Mouse (Mus musculus) stomach, embryonic 14.5 days (tissue): ENCODE measurements around the gene Plk5. TPM values are rescaled to one million over a fixed set of nuclear protein-coding genes. Genes with fewer than 3 reads are reported as not detected.
A peak's percentile ranks its signal among the peaks of the same experiment; 100 is the strongest.

Experiments used
- ATAC-seq: fragments of 200-750 bp; cut with Nextera tagmentation; 2 replicates; pipeline ENCODE4 v1.8.0; 2017; ENCODE audit warnings: low read depth, moderate TSS enrichment; ENCODE audit not compliant: insufficient number of reproducible peaks, insufficient read depth, low FRiP score
- H3K27ac ChIP-seq: fragments of 300-500 bp; sonication (generic); 2 replicates; pipeline ENCODE4 v1.5.1; 2014; ENCODE audit warnings: mild to moderate bottlenecking, low read length, moderate library complexity, mixed read lengths
- H3K27me3 ChIP-seq: fragments of 300-500 bp; sonication (generic); 2 replicates; pipeline ENCODE4 v1.6.1; 2014; ENCODE audit warnings: low read length, control low read depth, mixed read lengths; ENCODE audit not compliant: control insufficient read depth, insufficient read depth
- H3K36me3 ChIP-seq: fragments of 300-500 bp; sonication (generic); 2 replicates; pipeline ENCODE4 v1.6.1; 2014; ENCODE audit warnings: mild to moderate bottlenecking, control low read depth, low read length, moderate library complexity, mixed read lengths; ENCODE audit not compliant: control insufficient read depth, insufficient read depth
- H3K4me1 ChIP-seq: fragments of 300-500 bp; sonication (generic); 2 replicates; pipeline ENCODE4 v1.6.1; 2014; ENCODE audit warnings: low read length, control low read depth, mixed read lengths; ENCODE audit not compliant: control insufficient read depth, insufficient read depth
- H3K4me2 ChIP-seq: fragments of 300-500 bp; sonication (generic); replicated peaks from 2 replicates; pipeline ENCODE4 v1.6.1; 2014; ENCODE audit warnings: low read depth, low read length, control low read depth
- H3K4me3 ChIP-seq: fragments of 300-500 bp; sonication (generic); 2 replicates; pipeline ENCODE4 v1.5.1; 2014; ENCODE audit warnings: low read depth, low read length, control low read depth
- H3K9ac ChIP-seq: fragments of 300-500 bp; sonication (generic); replicated peaks from 2 replicates; pipeline ENCODE4 v1.6.1; 2014; ENCODE audit warnings: low read depth, mild to moderate bottlenecking, control low read depth, low read length, moderate library complexity, mixed read lengths
- H3K9me3 ChIP-seq: fragments of 300-500 bp; sonication (generic); 2 replicates; pipeline ENCODE4 v1.6.1; 2016; ENCODE audit warnings: low read depth, low read length, control low read depth; ENCODE audit not compliant: control insufficient read depth
- WGBS: fragments of 180-500 bp; shearing (Covaris S2); extraction: QIAGEN DNeasy Blood & Tissue Kit; methylation state at CpG from one replicate; pipeline ENCODE4 v1.1.7; 2014; 5-methylcytosine and 5-hydroxymethylcytosine counted together
- polyA plus RNA-seq: library from polyadenylated mRNA; unstranded; fragments of >200 nt; fragmentation: Nextera tagmentation; extraction: Ambion mirVana; gene quantifications from 2 replicates; pipeline ENCODE4 v1.2.1, GENCODE M21; 2014

Gene Plk5
- polyA plus RNA-seq, 1 experiment from 2014 or later = 0.30 TPM

DNA sequence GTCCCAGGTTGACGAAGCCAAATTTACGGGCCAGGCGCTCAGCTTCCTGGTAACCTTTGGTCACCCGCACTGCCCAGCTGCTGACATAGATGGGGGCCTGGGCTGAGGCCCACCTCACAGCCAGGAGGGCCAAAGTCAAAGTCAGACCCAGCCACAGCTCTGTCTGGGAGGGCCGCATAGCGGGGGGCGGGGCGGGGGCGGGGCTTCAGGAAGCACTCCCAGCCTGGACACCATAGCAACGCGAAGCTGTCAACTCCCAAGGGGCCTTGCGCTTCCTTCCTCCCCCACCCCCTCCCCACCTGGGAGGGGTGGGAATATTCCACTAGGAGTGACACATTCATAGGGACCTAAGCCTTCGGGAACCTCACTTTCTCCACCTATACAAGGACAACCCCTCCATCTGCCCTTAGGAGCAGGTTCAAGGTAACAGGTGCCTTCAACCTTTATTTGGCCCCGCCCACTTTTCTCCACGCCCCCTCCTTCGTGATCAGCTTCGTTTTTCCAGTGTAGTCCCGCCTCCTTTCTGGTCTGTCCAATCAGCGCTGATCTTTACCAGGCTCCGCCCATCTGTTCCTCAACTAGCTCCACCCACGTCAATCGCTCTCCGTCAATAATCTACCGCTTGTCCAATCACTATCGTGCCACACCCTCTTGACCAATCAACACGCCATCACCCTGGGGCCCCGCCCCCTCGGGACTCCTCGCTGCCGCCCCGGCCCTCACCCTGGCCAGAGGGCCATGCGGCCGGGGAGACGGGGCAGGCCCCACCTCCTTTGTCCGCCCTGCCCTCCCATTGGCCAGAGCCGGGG, 26.8 kb upstream of the Plk5 start, which contains the start of the genes Pcsk4 and Reep6:
TSS of gene Pcsk4 (minus strand) at position 226 of the 809 bp plus-strand sequence.
TSS of gene Reep6 (plus strand) at position 681 of the 809 bp plus-strand sequence.
- Histone ChIP-seq H3K9me3 (no peaks in the 10 kb centered on the region), H3K27me3 (no peaks in the 10 kb centered on the region), H3K27ac (peak within 1 kb of the TSS; percentile 0; the same call in 1 of the 2 replicates), H3K9ac (no peak within 1 kb of the TSS; the same call in 1 of the 2 replicates), H3K4me2 (peak within 1 kb of the TSS; percentile 95), H3K36me3 (no peaks in the 10 kb centered on the region), H3K4me1 (peaks cover 17% of the 10 kb centered on the region; the same call in 1 of the 2 replicates), H3K4me3 (peak within 1 kb of the TSS; percentile 45)
- peak; percentile 94 for ATAC-seq
- WGBS = 3% methylated on average over 36 of the region's 36 CpGs

- Histone ChIP-seq H3K27me3 (no peaks in the 10 kb centered on the region), H3K9me3 (no peaks in the 10 kb centered on the region), H3K27ac (no peak overlapping the region), H3K4me2 (peak overlapping the region; percentile 95), H3K4me1 (peaks cover 17% of the 10 kb centered on the region; the same call in 1 of the 2 replicates), H3K36me3 (no peaks in the 10 kb centered on the region), H3K9ac (no peak overlapping the region; the same call in 1 of the 2 replicates), H3K4me3 (peak overlapping the region; percentile 45)
- ATAC-seq = no peak
- 1% methylated on average over 41 of the region's 41 CpGs for WGBS
Measured at GRCm38 (mm10) chr10:80330084-80330483, 26.2 kb upstream of the Plk5 start.

GRCm38 (mm10) chr10:80330888-80331287, 25.4 kb upstream of the Plk5 start:
- WGBS = 58% methylated on average over 2 of the region's 2 CpGs
- H3K9ac ChIP-seq = no peak overlapping the region
- H3K27me3 ChIP-seq = no peaks in the 10 kb centered on the region
- H3K36me3 ChIP-seq = no peaks in the 10 kb centered on the region
- H3K4me2 ChIP-seq = peak overlapping the region; percentile 95
- ATAC-seq = no peak
- H3K4me1 ChIP-seq = peaks cover 17% of the 10 kb centered on the region; the same call in 1 of the 2 replicates
- peak overlapping the region; percentile 0 for H3K27ac ChIP-seq
- peak overlapping the region; percentile 45; the same call in 1 of the 2 replicates for H3K4me3 ChIP-seq
- H3K9me3 ChIP-seq = no peaks in the 10 kb centered on the region

DNA sequence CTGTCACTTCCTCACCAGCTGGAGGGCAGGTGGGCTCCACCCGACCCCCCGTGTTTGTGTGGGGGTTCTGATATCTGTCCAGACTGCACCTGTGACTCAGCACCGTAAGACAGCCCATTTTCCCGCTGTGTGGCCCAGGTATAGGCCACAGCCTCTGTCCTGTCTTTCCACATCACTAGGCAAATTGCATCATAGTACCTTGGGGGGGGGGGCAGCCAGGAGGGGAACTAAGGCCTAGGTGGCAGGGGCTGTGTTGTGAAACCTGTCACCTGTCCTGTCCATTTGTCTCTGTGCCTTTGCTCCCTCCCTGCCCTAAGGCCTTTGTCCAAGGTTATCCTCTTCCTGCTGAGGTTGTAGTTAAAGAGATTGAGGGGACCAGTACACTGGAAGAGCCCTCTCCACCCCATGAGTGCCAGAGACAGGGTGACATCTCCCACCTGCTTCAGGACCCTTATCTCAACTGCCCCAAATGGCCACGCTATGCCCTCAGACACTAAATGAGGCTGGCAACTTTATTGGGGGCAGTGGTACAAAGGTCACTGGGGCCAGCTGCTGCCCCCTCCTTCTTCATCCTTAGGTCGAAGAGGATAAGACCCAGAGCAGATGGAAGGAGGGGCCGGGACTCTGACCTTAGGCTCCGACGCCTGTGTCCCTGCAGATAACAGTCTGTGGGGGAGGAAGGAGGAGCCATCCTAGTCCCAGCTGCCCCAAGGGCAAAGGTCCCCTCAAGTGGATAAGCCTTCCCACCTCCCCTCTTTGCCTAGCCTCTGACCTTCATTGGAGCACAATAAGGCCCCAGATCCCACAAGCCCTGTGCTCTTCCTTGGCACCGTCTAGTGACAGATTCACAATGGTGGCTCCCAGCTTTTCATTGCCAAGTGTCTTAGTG, 24.4 kb upstream of the Plk5 start:
- Histone ChIP-seq H3K4me1 (peaks cover 17% of the 10 kb centered on the region; the same call in 1 of the 2 replicates), H3K4me2 (peak overlapping the region; percentile 95; the same call in 1 of the 2 replicates), H3K27ac (peak overlapping the region; percentile 0; the same call in 1 of the 2 replicates), H3K36me3 (no peaks in the 10 kb centered on the region), H3K9ac (no peak overlapping the region), H3K9me3 (no peaks in the 10 kb centered on the region), H3K27me3 (no peaks in the 10 kb centered on the region), H3K4me3 (no peak overlapping the region)
- ATAC-seq = no peak
- 50% methylated on average over 10 of the region's 10 CpGs for WGBS

GRCm38 (mm10) chr10:80332525-80332989, 23.7 kb upstream of the Plk5 start:
- H3K9me3 ChIP-seq = no peaks in the 10 kb centered on the region
- no peaks in the 10 kb centered on the region for H3K36me3 ChIP-seq
- H3K9ac ChIP-seq = no peak overlapping the region
- ATAC-seq = no peak
- H3K4me2 ChIP-seq = no peak overlapping the region
- H3K4me3 ChIP-seq = no peak overlapping the region
- no peaks in the 10 kb centered on the region for H3K27me3 ChIP-seq
- no peak overlapping the region for H3K27ac ChIP-seq
- H3K4me1 ChIP-seq = peaks cover 17% of the 10 kb centered on the region; the same call in 1 of the 2 replicates
- 82% methylated on average over 5 of the region's 5 CpGs for WGBS

DNA sequence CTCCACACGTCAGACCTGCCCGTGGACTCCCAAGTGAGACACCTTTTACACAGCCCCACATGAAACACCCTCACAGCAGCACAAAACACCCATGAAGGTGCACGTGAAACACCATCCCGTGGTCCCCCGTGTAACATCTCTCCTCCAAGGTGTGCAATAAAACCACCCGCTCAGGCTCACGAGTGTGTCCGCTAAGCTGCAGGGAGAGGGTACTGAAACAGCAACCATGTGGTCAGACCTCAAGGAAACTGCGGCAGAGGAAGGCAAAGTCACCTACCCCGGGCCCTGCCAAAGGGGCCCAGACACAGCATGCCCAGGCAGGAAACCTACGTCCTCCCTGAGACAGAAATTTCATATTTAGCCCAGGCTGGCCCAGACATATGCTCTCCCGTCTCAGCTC, 20.0 kb upstream of the Plk5 start:
- no peak overlapping the region for H3K27ac ChIP-seq
- H3K4me2 ChIP-seq = no peak overlapping the region
- no peaks in the 10 kb centered on the region for H3K36me3 ChIP-seq
- H3K4me3 ChIP-seq = no peak overlapping the region
- ATAC-seq = no peak
- peaks cover 8% of the 10 kb centered on the region; the same call in 1 of the 2 replicates for H3K4me1 ChIP-seq
- peaks cover 7% of the 10 kb centered on the region for H3K27me3 ChIP-seq
- H3K9ac ChIP-seq = no peak overlapping the region
- no peaks in the 10 kb centered on the region for H3K9me3 ChIP-seq
- 86% methylated on average over 12 of the region's 12 CpGs for WGBS

- Histone ChIP-seq H3K9me3 (no peaks in the 10 kb centered on the region), H3K4me1 (peaks cover 12% of the 10 kb centered on the region), H3K27ac (no peak overlapping the region), H3K4me2 (peak overlapping the region; percentile 8; the same call in 1 of the 2 replicates), H3K9ac (no peak overlapping the region), H3K4me3 (no peak overlapping the region), H3K27me3 (peaks cover 36% of the 10 kb centered on the region), H3K36me3 (no peaks in the 10 kb centered on the region)
- ATAC-seq = 0 out of 2 replicates have a peak, but pooled peaks have one; percentile 20
- 25% methylated on average over 19 of the region's 19 CpGs for WGBS
Measured at GRCm38 (mm10) chr10:80339941-80340750, 16.1 kb upstream of the Plk5 start.
